Mouse (Mus musculus) hindbrain, embryonic 16.5 days (tissue): Measurements from ENCODE around the gene Abr. TPM values are rescaled to one million over a fixed set of nuclear protein-coding genes. Genes with fewer than 3 reads are reported as not detected.

ENCODE experiments used
- ATAC-seq: fragments of 200-750 bp; cut with Nextera tagmentation; 2 replicates; pipeline ENCODE4 v1.8.0; 2017; ENCODE audit warnings: moderate TSS enrichment, moderate library complexity
- H3K27ac ChIP-seq: fragments of 300-500 bp; sonication (generic); 2 replicates; pipeline ENCODE4 v1.5.1; 2014; ENCODE audit warnings: low read depth, mild to moderate bottlenecking, control low read depth, low read length, moderate library complexity
- H3K27me3 ChIP-seq: fragments of 300-500 bp; sonication (generic); replicated peaks from 2 replicates; pipeline ENCODE4 v1.6.1; 2014; ENCODE audit warnings: low read length; ENCODE audit not compliant: control insufficient read depth, insufficient read depth
- H3K36me3 ChIP-seq: fragments of 300-500 bp; sonication (generic); 2 replicates; pipeline ENCODE4 v1.6.1; 2014; ENCODE audit warnings: mild to moderate bottlenecking, low read length, moderate library complexity, mixed read lengths; ENCODE audit not compliant: control insufficient read depth, insufficient read depth
- H3K4me1 ChIP-seq: fragments of 300-500 bp; sonication (generic); 2 replicates; pipeline ENCODE4 v1.6.1; 2014; ENCODE audit warnings: low read depth, low read length; ENCODE audit not compliant: control insufficient read depth, insufficient read depth
- H3K4me2 ChIP-seq: fragments of 300-500 bp; sonication (generic); 2 replicates; pipeline ENCODE4 v1.6.1; 2014; ENCODE audit warnings: mild to moderate bottlenecking, low read length, control low read depth, moderate library complexity
- H3K4me3 ChIP-seq: fragments of 300-500 bp; sonication (generic); 2 replicates; pipeline ENCODE4 v1.5.1; 2014; ENCODE audit warnings: mild to moderate bottlenecking, low read length, control low read depth, moderate library complexity
- H3K9ac ChIP-seq: fragments of 300-500 bp; sonication (generic); 2 replicates; pipeline ENCODE4 v1.6.1; 2014; ENCODE audit warnings: low read depth, mild to moderate bottlenecking, control low read depth, low read length, moderate library complexity
- H3K9me3 ChIP-seq: fragments of 300-500 bp; sonication (generic); 2 replicates; pipeline ENCODE4 v1.6.1; 2014; ENCODE audit warnings: mild to moderate bottlenecking, low read length, moderate library complexity; ENCODE audit not compliant: control insufficient read depth
- WGBS: fragments of 180-500 bp; shearing (Covaris S2); extraction: QIAGEN DNeasy Blood & Tissue Kit; methylation state at CpG from one replicate; pipeline ENCODE4 v1.1.7; 2014; 5-methylcytosine and 5-hydroxymethylcytosine counted together
- polyA plus RNA-seq: library from polyadenylated mRNA; unstranded; fragments of >200 nt; fragmentation: Nextera tagmentation; extraction: Ambion mirVana; gene quantifications from 2 replicates; pipeline ENCODE4 v1.2.1, GENCODE M21; 2015

Abr gene
- polyA plus RNA-seq, 1 experiment from 2014 or later, result 85.2 TPM

GRCm38 (mm10) chr11:76630023-76630422 lies 7.9 kb upstream of the Abr start:
- ATAC-seq, result no peak
- H3K36me3 ChIP-seq, result no peaks in the 10 kb centered on the region
- H3K9me3 ChIP-seq, result no peaks in the 10 kb centered on the region
- no peak overlapping the region for H3K27ac ChIP-seq
- H3K9ac ChIP-seq, result no peak overlapping the region
- H3K4me3 ChIP-seq, result no peak overlapping the region
- WGBS, result 34% methylated on average over 2 of the region's 2 CpGs
- H3K4me2 ChIP-seq, result no peak overlapping the region
- H3K4me1 ChIP-seq, result no peaks in the 10 kb centered on the region
- no peaks in the 10 kb centered on the region for H3K27me3 ChIP-seq

DNA sequence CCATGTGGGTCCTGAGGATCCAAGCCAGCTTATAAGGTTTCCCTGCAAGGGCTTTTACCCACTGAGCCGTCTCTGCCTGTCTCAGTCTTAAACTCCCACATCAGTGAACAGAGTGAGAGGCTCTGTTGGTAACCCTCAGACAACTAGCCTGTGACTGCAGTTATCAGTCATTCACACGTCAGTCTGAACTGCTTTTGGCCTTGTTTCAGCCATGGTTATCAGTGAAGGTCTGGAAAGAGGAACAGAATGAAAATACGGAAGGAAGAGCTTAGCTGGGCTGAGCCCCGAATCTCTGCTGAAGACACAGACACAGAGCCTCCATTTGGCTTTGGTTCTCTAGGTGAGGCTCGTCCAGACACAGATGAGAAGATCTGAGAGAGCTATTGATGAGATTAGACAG lies 6.5 kb upstream of the Abr start:
- no peaks in the 10 kb centered on the region for H3K4me1 ChIP-seq
- H3K4me3 ChIP-seq, result no peak overlapping the region
- no peaks in the 10 kb centered on the region for H3K9me3 ChIP-seq
- no peak overlapping the region for H3K4me2 ChIP-seq
- WGBS, result 76% methylated on average over 5 of the region's 5 CpGs
- no peaks in the 10 kb centered on the region for H3K36me3 ChIP-seq
- H3K27ac ChIP-seq, result no peak overlapping the region
- no peaks in the 10 kb centered on the region for H3K27me3 ChIP-seq
- no peak overlapping the region for H3K9ac ChIP-seq
- ATAC-seq, result no peak

- no peak overlapping the region for H3K27ac ChIP-seq
- H3K36me3 ChIP-seq, result no peaks in the 10 kb centered on the region
- peaks cover 19% of the 10 kb centered on the region for H3K4me1 ChIP-seq
- H3K4me2 ChIP-seq, result no peak overlapping the region
- ATAC-seq, result no peak
- 89% methylated on average over 3 of the region's 3 CpGs for WGBS
- no peak overlapping the region for H3K9ac ChIP-seq
- no peak overlapping the region for H3K4me3 ChIP-seq
- no peaks in the 10 kb centered on the region for H3K9me3 ChIP-seq
- H3K27me3 ChIP-seq, result peaks cover 6% of the 10 kb centered on the region
Observed at GRCm38 (mm10) chr11:76624881-76625280, 2.8 kb upstream of the Abr start.

DNA sequence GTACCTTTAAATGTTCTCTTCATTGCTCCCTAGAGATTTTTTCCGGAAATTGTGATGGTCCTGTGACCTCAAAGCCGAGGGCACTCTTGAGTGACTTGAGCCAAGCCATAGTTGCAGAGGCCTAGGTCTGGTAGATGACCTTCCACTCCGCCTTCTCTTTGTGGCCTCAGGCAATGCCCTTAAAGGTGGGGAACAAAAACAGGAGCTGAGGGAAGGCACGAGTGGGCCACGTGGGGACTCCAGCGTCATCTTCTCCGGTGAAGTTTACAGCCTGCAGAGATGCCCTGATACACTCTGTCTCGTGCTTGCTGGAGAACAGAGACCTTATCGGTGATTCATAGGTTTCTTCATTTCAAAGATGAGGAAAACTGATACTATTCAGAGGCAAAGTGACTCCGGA lies 2.0 kb upstream of the Abr start:
- no peak overlapping the region for H3K27ac ChIP-seq
- peaks cover 6% of the 10 kb centered on the region for H3K27me3 ChIP-seq
- no peak overlapping the region; the same call in 1 of the 2 replicates for H3K4me2 ChIP-seq
- no peak for ATAC-seq
- no peak overlapping the region for H3K4me3 ChIP-seq
- 54% methylated on average over 10 of the region's 10 CpGs for WGBS
- H3K9me3 ChIP-seq, result no peaks in the 10 kb centered on the region
- H3K36me3 ChIP-seq, result no peaks in the 10 kb centered on the region
- no peak overlapping the region for H3K9ac ChIP-seq
- peaks cover 19% of the 10 kb centered on the region for H3K4me1 ChIP-seq

- Histone ChIP-seq H3K9ac (peak overlapping the region; percentile 76), H3K4me3 (peak overlapping the region; percentile 62), H3K4me2 (peak overlapping the region; percentile 100), H3K9me3 (no peaks in the 10 kb centered on the region), H3K4me1 (peaks cover 19% of the 10 kb centered on the region), H3K36me3 (no peaks in the 10 kb centered on the region), H3K27ac (peak overlapping the region; percentile 14; the same call in 1 of the 2 replicates), H3K27me3 (peaks cover 6% of the 10 kb centered on the region)
- WGBS, result under 1% methylated on average over 53 of the region's 72 CpGs
- ATAC-seq, result peak; percentile 90
Observed at GRCm38 (mm10) chr11:76623206-76623961, 1.3 kb upstream of the Abr start.

DNA sequence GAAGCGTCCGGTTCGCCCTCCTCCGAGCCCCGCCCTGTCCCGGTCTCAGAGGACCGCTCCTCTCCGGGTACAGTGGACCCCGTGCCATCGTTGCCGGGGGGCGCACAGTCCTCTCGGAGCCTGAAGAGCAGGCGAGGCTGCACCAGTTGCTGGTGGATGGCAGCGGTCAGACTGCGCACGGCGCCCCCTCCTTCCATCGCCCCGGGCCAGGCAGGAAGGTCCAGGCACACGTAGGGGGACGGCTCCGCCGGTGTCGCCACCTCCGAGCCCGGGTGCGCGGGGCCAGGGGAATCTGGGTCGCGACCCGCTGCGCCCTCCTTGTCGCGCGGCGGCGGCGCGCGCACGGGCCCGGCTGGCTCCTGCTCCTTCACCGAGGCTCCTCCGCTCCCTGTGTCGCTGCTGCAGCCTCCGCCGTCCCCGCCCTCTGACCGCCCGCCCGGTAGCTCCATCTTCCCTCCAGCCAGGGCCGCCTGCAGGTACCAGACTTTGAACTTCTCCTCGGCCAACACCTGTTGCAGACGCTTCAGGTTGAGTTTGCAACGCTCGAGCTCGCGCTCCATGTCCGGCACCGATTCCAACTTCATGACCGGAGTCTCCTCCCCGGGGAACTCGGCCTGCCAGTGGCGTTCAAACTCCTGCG lies 572 bp upstream of the Abr start:
- Histone ChIP-seq H3K9ac (peak overlapping the region; percentile 76), H3K9me3 (no peaks in the 10 kb centered on the region), H3K4me2 (peak overlapping the region; percentile 100), H3K4me3 (peak overlapping the region; percentile 62), H3K27me3 (peaks cover 6% of the 10 kb centered on the region), H3K4me1 (peaks cover 19% of the 10 kb centered on the region), H3K27ac (no peak overlapping the region; the same call in 1 of the 2 replicates), H3K36me3 (no peaks in the 10 kb centered on the region)
- under 1% methylated on average over 45 of the region's 66 CpGs for WGBS
- ATAC-seq, result peak; percentile 44; the same call in 1 of the 2 replicates

DNA sequence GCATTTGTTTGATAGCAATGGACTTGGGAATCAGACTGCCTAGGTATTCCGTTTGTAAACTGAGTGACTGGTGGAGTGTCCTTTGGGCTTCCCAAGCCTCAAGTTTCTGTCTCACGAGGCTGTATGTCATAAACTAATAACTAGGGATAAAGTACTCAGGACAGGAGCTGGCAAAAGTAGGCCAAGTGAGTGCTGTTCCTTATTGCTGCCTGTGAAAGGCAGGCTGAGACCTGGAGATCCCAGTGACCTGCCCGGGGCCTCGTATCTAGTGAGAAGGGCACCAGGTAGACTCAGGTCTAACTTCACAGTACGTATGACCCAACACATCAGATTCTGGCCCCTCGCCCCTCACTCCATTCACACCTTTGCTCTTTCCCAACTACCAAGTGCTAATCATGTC lies 4.0 kb downstream of the Abr start:
- 89% methylated on average over 6 of the region's 6 CpGs for WGBS
- Histone ChIP-seq H3K27ac (no peak overlapping the region), H3K27me3 (peaks cover 6% of the 10 kb centered on the region), H3K36me3 (no peaks in the 10 kb centered on the region), H3K4me2 (no peak overlapping the region), H3K9me3 (no peaks in the 10 kb centered on the region), H3K9ac (no peak overlapping the region), H3K4me1 (peaks cover 27% of the 10 kb centered on the region), H3K4me3 (no peak overlapping the region)
- ATAC-seq, result no peak

- Histone ChIP-seq H3K4me2 (no peak overlapping the region), H3K27ac (no peak overlapping the region), H3K9ac (no peak overlapping the region), H3K27me3 (no peaks in the 10 kb centered on the region), H3K36me3 (no peaks in the 10 kb centered on the region), H3K4me3 (no peak overlapping the region), H3K4me1 (peaks cover 10% of the 10 kb centered on the region), H3K9me3 (no peaks in the 10 kb centered on the region)
- 56% methylated on average over 2 of the region's 2 CpGs for WGBS
- no peak for ATAC-seq
Observed at GRCm38 (mm10) chr11:76614246-76614645, 7.9 kb downstream of the Abr start.

DNA sequence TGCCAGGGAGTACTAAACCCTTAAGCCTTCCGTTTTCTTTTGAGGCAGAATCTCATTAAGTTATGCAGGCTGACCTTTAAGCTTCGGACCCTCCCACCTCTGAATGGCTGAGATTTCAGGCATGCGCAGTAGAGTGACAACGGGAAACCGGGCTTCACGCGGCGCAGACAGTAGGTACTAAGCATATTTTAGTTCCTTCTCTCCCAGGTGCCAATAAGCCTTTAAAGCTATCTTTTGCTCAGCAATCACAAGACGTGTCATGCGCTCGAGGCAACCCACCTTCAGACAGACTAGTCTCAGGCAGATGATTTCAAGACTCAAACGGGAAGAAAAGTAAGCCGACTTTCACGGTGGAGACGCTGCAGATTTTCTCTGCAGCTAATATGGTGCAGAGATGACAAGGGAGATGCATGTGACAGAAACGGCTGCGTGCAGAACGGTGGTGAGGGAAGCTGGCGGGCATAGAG lies 9.4 kb downstream of the Abr start:
- peak; percentile 76 for ATAC-seq
- under 1% methylated on average over 19 of the region's 19 CpGs for WGBS
- Histone ChIP-seq H3K27ac (peak overlapping the region; percentile 82), H3K9ac (peak overlapping the region; percentile 66), H3K36me3 (no peaks in the 10 kb centered on the region), H3K4me3 (peak overlapping the region; percentile 47), H3K27me3 (no peaks in the 10 kb centered on the region), H3K9me3 (no peaks in the 10 kb centered on the region), H3K4me2 (peak overlapping the region; percentile 73), H3K4me1 (peaks cover 10% of the 10 kb centered on the region)
